Mouse (Mus musculus) Patski (cell line): ENCODE measurements around the gene Gm10491. TPM values are rescaled to one million over a fixed set of nuclear protein-coding genes. Genes with fewer than 3 reads are reported as not detected.
A peak's percentile ranks its signal among the peaks of the same experiment; 100 is the strongest.
"Not testable (repeated sequence)": the region's sequence is repeated elsewhere in the genome, so short reads cannot be mapped to it uniquely, and the experiment has no call there.

Experiments used
- ATAC-seq: fragments of 100-300 bp; one replicate; pipeline ENCODE4 v1.8.0; 2021
- CTCF ChIA-PET: fragments of 350-600 bp; sonication (Branson Sonifier 250); formaldehyde crosslinking; loops from one replicate; lab custom pipeline; 2022; ENCODE audit warnings: inconsistent platforms; lab: Charles Lee
- POLR2A ChIA-PET: fragments of 350-600 bp; sonication (Branson Sonifier 250); formaldehyde crosslinking; loops from one replicate; lab custom pipeline; 2022; ENCODE audit warnings: antibody characterized with exemption, inconsistent platforms; lab: Charles Lee
- DNase-seq: peaks from one replicate; pipeline ENCODE4 v3.0.0-alpha.2; 2011; ENCODE audit warnings: low read depth, low spot score
- H3K27me3 ChIP-seq: fragments of 371-371 bp; one replicate; pipeline ENCODE4 v1.5.1; 2021
- CTCF ChIP-seq: fragments of 100-300 bp; IDR thresholded peaks from one replicate; pipeline ENCODE4 v1.5.1; 2021
- in situ Hi-C: fragments of 300-500 bp; cut with MboI; formaldehyde crosslinking; loops from 3 replicates; pipeline ENCODE4 v1.11.1; 2018; ENCODE audit warnings: low pct_unique_long_range_greater_than_20kb, mixed read lengths
- polyA plus RNA-seq: library from polyadenylated mRNA; unstranded; gene quantifications from one replicate; pipeline ENCODE4 v1.2.3, GENCODE M21; 2021

Gene Gm10491
- polyA plus RNA-seq, 1 experiment from 2014 or later = not detected

DNA sequence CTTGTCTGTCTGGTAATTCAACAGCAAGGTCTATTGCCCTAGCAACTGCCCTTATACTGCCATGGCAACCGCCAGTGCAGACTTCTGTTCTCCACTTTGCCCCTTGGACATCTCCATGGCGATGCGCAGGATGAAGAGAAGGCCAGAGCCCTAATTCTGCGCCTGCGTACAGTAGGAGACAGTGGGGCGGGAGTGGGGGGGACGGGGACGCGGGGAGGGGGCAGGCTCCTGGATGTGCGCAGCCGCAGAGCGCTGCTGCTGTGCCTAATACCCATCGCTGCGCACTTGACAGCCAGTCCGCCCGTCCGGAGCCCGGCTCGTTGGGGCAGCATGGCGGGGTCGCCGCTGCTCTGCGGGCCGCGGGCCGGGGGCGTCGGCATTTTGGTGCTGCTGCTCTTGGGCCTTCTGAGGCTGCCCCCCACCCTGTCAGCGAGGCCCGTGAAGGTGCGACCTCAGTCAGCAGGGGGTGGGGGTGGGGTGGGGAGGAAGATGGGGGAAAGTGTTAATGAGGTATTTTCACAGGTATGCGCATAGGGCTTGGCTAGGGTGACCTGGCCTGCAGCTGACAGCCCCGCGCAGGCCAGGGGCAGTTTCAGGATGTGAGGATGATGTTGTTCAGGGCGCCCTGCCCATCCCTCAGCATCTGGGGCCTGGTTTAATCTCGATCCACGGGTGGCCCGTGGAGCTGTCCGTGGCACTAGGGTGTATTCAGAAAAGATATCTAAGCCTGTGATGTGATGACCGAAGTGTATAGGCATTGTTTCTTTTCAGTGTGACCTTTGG is 12.2 kb upstream of the Gm10491 start, which contains the start of gene Pcsk1n:
Gene Pcsk1n (plus strand): TSS at position 222 of the 783 bp plus-strand sequence.
- ChIA-PET CTCF (no interaction called here), POLR2A (no interaction called here)
- TF ChIP-seq CTCF = no peak
- peaks cover 24% of the 10 kb centered on the region for H3K27me3 ChIP-seq
- ATAC-seq (no peak), DNase-seq (no peak)
- in situ Hi-C loops = no loop called here

DNA sequence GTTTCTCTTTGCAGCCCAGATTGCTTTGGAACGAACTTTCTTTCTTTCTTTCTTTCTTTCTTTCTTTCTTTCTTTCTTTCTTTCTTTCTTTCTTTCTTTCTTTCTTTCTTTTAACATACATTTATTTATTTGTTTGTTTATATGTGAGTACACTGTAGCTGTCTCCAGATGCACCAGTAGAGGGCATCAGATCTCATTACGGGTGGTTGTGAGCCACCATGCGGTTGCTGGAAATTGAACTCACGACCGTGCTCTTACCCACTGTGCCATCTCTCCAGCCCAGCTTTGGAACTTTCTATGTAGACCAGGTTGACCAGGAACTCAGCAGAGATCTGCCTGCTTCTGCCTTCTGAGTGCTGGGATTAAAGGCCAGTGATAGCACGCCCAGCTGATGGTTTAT is 10.3 kb upstream of the Gm10491 start:
- CTCF ChIA-PET, H3K27me3 ChIP-seq, ATAC-seq, POLR2A ChIA-PET, DNase-seq, in situ Hi-C loops: not testable (repeated sequence)

DNA sequence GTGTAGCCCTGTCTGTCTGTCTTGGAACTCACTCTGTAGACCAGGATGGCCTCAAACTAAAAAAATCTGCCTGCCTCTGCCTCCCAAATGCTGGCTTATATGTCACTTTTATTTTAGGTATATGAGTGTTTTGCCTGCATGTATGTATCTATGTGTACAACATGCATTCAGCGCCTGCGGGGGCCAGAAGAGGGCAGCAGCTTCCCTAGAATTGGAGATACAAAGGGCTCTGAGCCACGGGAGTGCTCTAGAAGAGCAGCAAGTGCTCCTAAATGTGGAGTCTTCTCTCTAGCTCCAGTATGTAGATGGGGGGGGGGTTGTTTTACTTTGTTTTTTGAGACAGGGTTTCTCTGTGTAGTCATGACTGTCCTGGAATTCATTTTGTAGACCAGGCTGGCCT is 8.0 kb upstream of the Gm10491 start:
- ATAC-seq, in situ Hi-C loops, H3K27me3 ChIP-seq, DNase-seq: not testable (repeated sequence)
- ChIA-PET POLR2A (interaction anchor here (0.6 kb wide), 1 partner anchor 28 kb away, joined by 4 read pairs; no protein-coding TSS in a partner anchor), CTCF (interaction anchor here (1.3 kb wide), 1 partner anchor 102 kb away, joined by 3 read pairs; no protein-coding TSS in a partner anchor)

DNA sequence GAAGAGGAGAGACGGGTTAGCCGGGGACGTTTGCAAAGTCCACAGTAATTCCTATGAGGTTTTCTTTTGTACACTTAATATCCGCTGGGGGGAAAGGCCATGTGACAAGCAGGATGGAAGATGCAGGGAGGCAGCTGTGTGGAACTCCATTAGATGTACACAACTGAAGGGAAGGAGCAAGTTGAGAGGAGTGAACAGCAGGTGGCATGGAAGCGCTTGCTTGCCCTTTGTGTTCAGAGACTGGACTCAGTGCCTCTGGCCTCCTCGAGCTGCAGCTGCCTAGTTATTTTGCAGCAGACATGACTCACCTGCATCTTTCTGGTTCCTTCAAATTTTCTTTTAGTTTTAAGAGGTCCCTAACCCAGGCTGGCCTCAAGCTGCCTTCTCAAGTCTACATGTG is 2.8 kb upstream of the Gm10491 start:
- H3K27me3 ChIP-seq = no peaks in the 10 kb centered on the region
- DNase-seq (no peak), ATAC-seq (no peak)
- TF ChIP-seq CTCF = peak; percentile 56
- in situ Hi-C loops = loop anchor here (5.0 kb wide), 2 partner anchors 107 to 202 kb away; partner anchors contain the start of gene Glod5
- ChIA-PET POLR2A (no interaction called here), CTCF (interaction anchor here (0.6 to 5.2 kb wide), 4 partner anchors 9 to 147 kb away, joined by 3 to 60 read pairs (median 6); partner anchors contain the start of gene Glod5)

DNA sequence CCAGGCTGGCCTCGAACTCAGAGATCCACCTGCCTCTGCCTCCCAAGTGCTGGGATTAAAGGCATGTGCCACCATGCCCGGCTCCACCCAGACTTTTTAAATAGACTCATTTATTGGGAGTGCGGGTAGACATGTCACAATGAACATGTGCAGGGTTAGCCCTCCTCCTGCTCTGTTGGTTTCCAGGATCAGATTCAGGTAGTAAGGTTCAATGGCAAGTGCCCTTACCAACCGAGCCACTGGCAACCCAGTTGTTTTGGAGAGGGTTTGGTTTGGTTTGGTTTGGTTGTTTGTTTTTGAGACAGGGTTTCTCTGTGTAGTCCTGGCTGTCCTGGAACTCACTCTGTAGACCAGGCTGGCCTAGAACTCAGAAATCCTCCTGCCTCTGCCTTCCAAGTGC is 1.6 kb upstream of the Gm10491 start, which contains the start of gene Gm10490:
Gene Gm10490 (plus strand): TSS at position 301 of the 400 bp plus-strand sequence.
- DNase-seq, in situ Hi-C loops, POLR2A ChIA-PET, CTCF ChIA-PET, ATAC-seq, H3K27me3 ChIP-seq: not testable (repeated sequence)

DNA sequence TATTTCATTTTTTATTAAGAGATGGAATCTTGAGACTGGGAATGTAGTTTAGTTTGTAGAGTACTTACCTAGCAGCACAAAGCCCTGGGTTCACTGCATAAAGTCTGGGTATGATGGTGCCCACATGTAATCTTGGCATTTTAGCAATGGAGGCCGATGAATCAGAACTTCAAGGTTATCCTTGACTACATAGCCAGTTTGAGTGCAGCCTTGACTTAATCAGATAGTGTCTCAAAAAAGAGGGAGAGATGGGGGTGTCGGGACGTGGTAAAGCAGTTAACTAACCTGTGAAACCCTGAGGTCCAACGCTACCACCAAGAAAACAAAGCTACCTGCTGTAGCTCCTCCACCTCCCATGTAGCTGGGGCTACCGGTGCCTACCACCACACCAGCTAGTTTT is 3.2 kb downstream of the Gm10491 start:
- no peak for TF ChIP-seq CTCF
- ChIA-PET POLR2A (no interaction called here), CTCF (no interaction called here)
- ATAC-seq (no peak), DNase-seq (no peak)
- H3K27me3 ChIP-seq = no peaks in the 10 kb centered on the region
- in situ Hi-C loops = no loop called here

DNA sequence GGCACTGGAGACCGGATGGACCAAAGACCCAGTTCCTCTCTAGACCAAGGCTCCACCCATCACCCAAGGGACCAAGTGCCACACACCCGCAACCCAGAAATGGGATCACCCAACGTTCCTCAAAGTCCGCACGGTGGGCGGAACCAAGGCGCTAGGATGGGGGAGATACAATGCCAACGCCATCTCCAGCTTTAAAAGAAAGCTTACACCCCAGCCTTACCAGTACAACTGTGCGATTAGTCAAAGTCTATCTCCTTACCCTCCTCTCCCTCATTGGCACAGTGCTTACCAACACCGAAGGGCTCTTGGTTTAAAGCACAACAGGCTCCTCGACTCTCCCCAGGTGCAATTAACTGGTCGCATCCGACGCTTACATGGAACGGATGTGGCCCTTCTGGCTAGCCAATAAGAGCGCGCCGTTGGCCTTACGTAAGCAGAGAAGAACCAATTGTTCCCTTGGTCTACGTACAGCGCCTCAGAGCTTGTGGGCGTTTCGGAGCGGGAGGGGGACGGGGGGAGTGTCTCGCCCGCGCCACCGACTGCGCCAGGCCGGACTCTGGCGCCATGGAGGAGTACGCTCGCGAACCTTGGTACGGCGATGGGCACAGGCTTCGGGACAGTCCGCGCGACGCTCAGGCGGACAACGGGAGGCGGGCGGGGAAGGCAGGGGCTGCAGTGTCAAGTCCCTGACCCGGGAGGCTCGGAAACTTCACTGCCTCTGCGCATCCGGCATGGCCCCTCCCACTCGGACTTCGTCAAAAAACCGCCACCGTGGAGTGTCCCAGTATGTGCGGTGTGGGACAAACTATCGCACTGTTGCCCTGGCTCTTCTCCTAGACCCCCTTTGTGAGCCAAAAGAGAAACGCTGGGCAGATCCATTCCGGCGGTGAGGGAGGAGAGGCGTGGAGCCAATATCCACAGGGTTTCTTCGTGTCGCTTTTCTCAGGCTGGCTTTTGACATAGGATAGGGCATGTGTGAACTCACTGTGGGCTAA is 8.5 kb downstream of the Gm10491 start, which contains the start of the genes Pqbp1 and Timm17b:
Gene Pqbp1 (minus strand): TSS at position 390 of the 995 bp plus-strand sequence.
Gene Timm17b (plus strand): TSS at position 478 of the 995 bp plus-strand sequence.
- in situ Hi-C loops = no loop called here
- POLR2A ChIA-PET = interaction anchor here (0.6 to 1.7 kb wide), 3 partner anchors 14 to 96 kb away, joined by 3 to 7 read pairs (median 4); partner anchors contain the start of gene Slc35a2
- peak; percentile 57 for DNase-seq
- TF ChIP-seq CTCF = no peak
- peak; percentile 97 for ATAC-seq
- no peaks in the 10 kb centered on the region for H3K27me3 ChIP-seq
- CTCF ChIA-PET = no interaction called here

DNA sequence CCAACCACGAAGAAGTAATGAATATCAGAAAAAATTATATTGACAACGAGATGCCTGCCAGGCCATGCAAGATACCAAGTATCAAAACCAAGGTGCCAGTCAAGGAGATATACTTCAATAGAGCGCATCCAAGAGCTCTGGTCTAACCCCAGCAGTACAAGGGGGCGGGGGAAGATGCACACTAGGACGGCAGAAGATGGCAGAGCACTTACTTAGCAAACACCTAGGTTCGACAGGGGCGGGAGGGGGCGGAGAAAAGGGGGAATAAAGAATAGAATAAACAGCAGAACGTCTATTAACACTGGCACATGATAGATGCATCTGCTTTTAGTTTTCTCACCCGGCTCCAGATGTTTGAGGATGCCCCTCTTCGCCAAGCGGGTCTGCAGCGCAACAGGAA is 9.4 kb downstream of the Gm10491 start:
- POLR2A ChIA-PET = interaction anchor here (1.1 to 1.7 kb wide), 2 partner anchors 14 to 44 kb away, joined by 3 to 7 read pairs; partner anchors contain the start of gene Slc35a2

DNA sequence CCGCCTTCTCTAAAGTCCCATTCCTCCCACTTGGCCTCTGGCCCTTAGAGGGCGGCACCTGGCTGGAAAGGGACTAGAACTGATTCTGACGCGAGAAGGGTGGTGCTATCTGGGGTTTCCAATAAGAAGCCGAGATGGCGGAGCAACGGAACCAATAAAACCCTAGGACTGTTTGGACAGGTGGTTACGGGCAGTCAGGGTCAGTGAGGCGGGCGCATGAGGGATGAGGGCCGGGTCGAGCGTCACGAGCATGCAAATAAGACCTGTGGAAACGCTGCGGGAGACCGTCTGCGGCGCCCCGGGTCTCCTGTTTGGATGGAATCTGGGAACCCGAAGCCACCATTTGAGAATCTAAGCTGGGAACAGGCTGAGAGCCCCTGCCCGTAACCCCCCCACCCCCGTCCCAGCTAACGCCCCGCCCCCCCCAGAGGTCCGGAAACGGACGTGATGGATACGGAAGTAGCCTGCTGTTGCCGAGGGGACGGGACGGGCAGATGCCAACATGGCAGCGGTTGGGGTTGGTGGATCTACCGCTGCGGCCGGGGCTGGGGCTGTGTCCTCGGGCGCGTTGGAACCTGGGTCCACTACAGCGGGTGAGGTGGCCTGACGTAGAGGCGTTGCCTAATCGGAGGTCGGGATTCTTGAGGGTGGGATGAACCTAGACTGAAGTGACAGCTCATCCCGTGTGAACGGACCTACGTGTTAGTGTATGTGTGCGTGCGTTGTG is 23.6 kb downstream of the Gm10491 start, which contains the start of gene Slc35a2:
Gene Slc35a2 (plus strand): TSS at position 188 of the 727 bp plus-strand sequence.
- CTCF ChIA-PET = no interaction called here
- DNase-seq = no peak
- peaks cover 3% of the 10 kb centered on the region for H3K27me3 ChIP-seq
- POLR2A ChIA-PET = interaction anchor here (2.3 kb wide), 1 partner anchor 15 kb away, joined by 7 read pairs; the partner anchor contains the start of genes Pqbp1 and Timm17b
- no peak for TF ChIP-seq CTCF
- in situ Hi-C loops = no loop called here
- peak; percentile 68 for ATAC-seq

More for the DNA sequence above, 9.4 kb downstream of the Gm10491 start:
- no peak for DNase-seq
- in situ Hi-C loops = no loop called here
- H3K27me3 ChIP-seq = no peaks in the 10 kb centered on the region
- ATAC-seq = no peak
- CTCF ChIA-PET = no interaction called here
- no peak for TF ChIP-seq CTCF
